Mouse (Mus musculus): ENCODE measurements around the gene Sec1. TPM values are rescaled to one million over a fixed set of nuclear protein-coding genes. Genes with fewer than 3 reads are reported as not detected.

Gene Sec1
- under 1 TPM in 1 of 2 experiments, not detected in 1; 0.20 TPM for total RNA-seq (2023)

GRCm38 (mm10) chr7:45693921-45694591 is at the start of gene Sec1:
Gene Sec1, minus strand, starts transcription at chr7:45694402.

GRCm38 (mm10) chr7:45725713-45726112 is 31.5 kb upstream of the Sec1 start, which contains the start of gene Spaca4:
Gene Spaca4, minus strand, starts transcription at chr7:45725813.

GRCm38 (mm10) chr7:45720413-45721233 is 26.4 kb upstream of the Sec1 start, which contains the start of gene Fam83e:
Gene Fam83e, plus strand, starts transcription at chr7:45721212.

GRCm38 (mm10) chr7:45717918-45718297 is 23.7 kb upstream of the Sec1 start, which contains the start of gene Sphk2:
Gene Sphk2, minus strand, starts transcription at chr7:45718002.

GRCm38 (mm10) chr7:45715090-45715708 is 21.0 kb upstream of the Sec1 start, which contains the start of gene Rpl18:
Gene Rpl18, plus strand, starts transcription at chr7:45715457.

GRCm38 (mm10) chr7:45704730-45705442 is 10.7 kb upstream of the Sec1 start, which contains the start of gene Dbp:
Gene Dbp, plus strand, starts transcription at chr7:45705088.

GRCm38 (mm10) chr7:45699523-45700141 is 5.4 kb upstream of the Sec1 start, which contains the start of gene Car11:
Gene Car11, plus strand, starts transcription at chr7:45699843.

GRCm38 (mm10) chr7:45683396-45684050 is 10.7 kb downstream of the Sec1 start, which contains the start of gene Ntn5:
Gene Ntn5, plus strand, starts transcription at chr7:45684022.

GRCm38 (mm10) chr7:45666161-45666560 is 28.0 kb downstream of the Sec1 start, which contains the start of gene Fut2:
Gene Fut2, minus strand, starts transcription at chr7:45666394.

GRCm38 (mm10) chr7:45639561-45640027 is 54.6 kb downstream of the Sec1 start, which contains the start of gene Mamstr:
Gene Mamstr, plus strand, starts transcription at chr7:45639977.

Other genes starting within 250 kb of the Sec1 start
- 100 to 1,000 TPM; 409 to 413 TPM for gene Ftl1, start 234.5 kb downstream of the Sec1 start, total RNA-seq (2023)
- gene Bax, start 227.5 kb downstream of the Sec1 start, total RNA-seq (2023) = 10 to 100 TPM; 79.4 to 86.6 TPM
- not detected for gene Tulp2, start 212.5 kb downstream of the Sec1 start, total RNA-seq (2023)
- gene Gm45808, start 207.6 kb downstream of the Sec1 start, total RNA-seq (2023) = not detected
- under 1 TPM; 0.62 to 0.96 TPM for gene Dhdh, start 205.6 kb downstream of the Sec1 start, total RNA-seq (2023)
- gene Nucb1, start 184.0 kb downstream of the Sec1 start, total RNA-seq (2023) = 100 to 1,000 TPM in 1 of 2 experiments, 10 to 100 TPM in 1; 99.7 to 118 TPM
- gene Ppp1r15a, start 168.1 kb downstream of the Sec1 start, total RNA-seq (2023) = 100 to 1,000 TPM; 770 to 887 TPM
- gene Plekha4, start 168.1 kb downstream of the Sec1 start, total RNA-seq (2023) = 1 to 10 TPM; 1.2 to 1.4 TPM
- gene Hsd17b14, start 139.5 kb downstream of the Sec1 start, total RNA-seq (2023) = not detected
- 10 to 100 TPM; 38.7 to 43.5 TPM for gene Bcat2, start 124.2 kb downstream of the Sec1 start, total RNA-seq (2023)
- not detected for gene Fgf21, start 78.9 kb downstream of the Sec1 start, total RNA-seq (2023)
- not detected for gene Fut1, start 77.1 kb downstream of the Sec1 start, total RNA-seq (2023)
- gene Izumo1, start 72.6 kb downstream of the Sec1 start, total RNA-seq (2023) = not detected
- under 1 TPM in 1 of 2 experiments, not detected in 1; 0.38 TPM for gene Rasip1, start 66.9 kb downstream of the Sec1 start, total RNA-seq (2023)
- gene Mamstr, start 54.4 kb downstream of the Sec1 start, total RNA-seq (2023) = not detected
- gene Fut2, start 28.0 kb downstream of the Sec1 start, total RNA-seq (2023) = not detected
- under 1 TPM; 0.35 to 0.65 TPM for gene Ntn5, start 10.4 kb downstream of the Sec1 start, total RNA-seq (2023)
- gene Car11, start 5.4 kb upstream of the Sec1 start, total RNA-seq (2023) = 10 to 100 TPM in 1 of 2 experiments, 1 to 10 TPM in 1; 8.9 to 10.2 TPM
- 10 to 100 TPM; 34.0 to 37.7 TPM for gene Dbp, start 10.7 kb upstream of the Sec1 start, total RNA-seq (2023)
- gene Rpl18, start 21.1 kb upstream of the Sec1 start, total RNA-seq (2023) = 1,000 to 10,000 TPM; 3,079 to 3,201 TPM
- gene Sphk2, start 23.6 kb upstream of the Sec1 start, total RNA-seq (2023) = 10 to 100 TPM; 30.7 to 34.0 TPM
- gene Fam83e, start 26.8 kb upstream of the Sec1 start, total RNA-seq (2023) = 1 to 10 TPM; 1.6 to 2.1 TPM
- gene Spaca4, start 31.4 kb upstream of the Sec1 start, total RNA-seq (2023) = not detected
- 1 to 10 TPM in 1 of 2 experiments, under 1 TPM in 1; 0.80 to 1.3 TPM for gene Lmtk3, start 89.3 kb upstream of the Sec1 start, total RNA-seq (2023)
- 1 to 10 TPM; 1.4 to 3.5 TPM for gene Sult2b1, start 90.3 kb upstream of the Sec1 start, total RNA-seq (2023)
- 100 to 1,000 TPM; 111 to 128 TPM for gene Cyth2, start 120.2 kb upstream of the Sec1 start, total RNA-seq (2023)
- 1 to 10 TPM; 1.7 to 3.2 TPM for gene Kcnj14, start 130.4 kb upstream of the Sec1 start, total RNA-seq (2023)
- 10 to 100 TPM; 32.3 to 38.2 TPM for gene Grwd1, start 136.5 kb upstream of the Sec1 start, total RNA-seq (2023)
- 10 to 100 TPM; 53.1 to 60.4 TPM for gene Kdelr1, start 178.4 kb upstream of the Sec1 start, total RNA-seq (2023)
- gene Grin2d, start 184.0 kb upstream of the Sec1 start, total RNA-seq (2023) = under 1 TPM; 0.64 to 0.98 TPM
- gene Syngr4, start 202.3 kb upstream of the Sec1 start, total RNA-seq (2023) = not detected
- gene Tmem143, start 202.5 kb upstream of the Sec1 start, total RNA-seq (2023) = 1 to 10 TPM; 7.0 to 9.8 TPM
- gene Emp3, start 227.0 kb upstream of the Sec1 start, total RNA-seq (2023) = 100 to 1,000 TPM; 281 to 295 TPM
- 1 to 10 TPM; 1.7 to 2.7 TPM for gene Ccdc114, start 229.7 kb upstream of the Sec1 start, total RNA-seq (2023)

Measured in T-cell, adult 66 days (primary cell).